Mouse (Mus musculus) skeletal muscle tissue, adult 2 months (tissue): ENCODE data around the gene Amotl1.
A peak's percentile ranks its signal among the peaks of the same experiment; 100 is the strongest.

ENCODE experiments used
- DNase-seq: peaks from one replicate; pipeline ENCODE4 v3.0.0-alpha.2; 2012; ENCODE audit warnings: low read depth, low spot score

Amotl1 gene

DNA sequence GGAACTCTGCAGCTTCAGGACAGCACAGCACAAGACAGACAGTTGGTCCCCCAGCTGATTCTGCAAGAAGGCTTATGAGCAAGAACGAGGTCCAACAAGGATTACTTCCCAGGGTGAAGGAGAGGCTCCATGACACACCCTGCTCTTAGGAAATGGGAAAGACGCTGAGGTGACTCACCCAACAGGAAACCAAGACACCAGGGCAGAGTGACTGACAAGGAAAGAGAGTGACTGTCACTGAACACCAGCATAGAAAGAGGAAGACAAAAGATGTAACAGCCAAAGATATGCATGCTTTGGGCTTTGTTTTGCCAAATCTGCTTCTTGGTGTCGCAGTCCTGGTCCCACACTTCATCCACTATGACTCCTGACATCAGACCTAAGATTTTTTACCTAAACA is 40.5 kb downstream of the Amotl1 start:
- no peak for DNase-seq

GRCm38 (mm10) chr9:14603475-14603874 is 41.4 kb downstream of the Amotl1 start:
- no peak for DNase-seq

DNA sequence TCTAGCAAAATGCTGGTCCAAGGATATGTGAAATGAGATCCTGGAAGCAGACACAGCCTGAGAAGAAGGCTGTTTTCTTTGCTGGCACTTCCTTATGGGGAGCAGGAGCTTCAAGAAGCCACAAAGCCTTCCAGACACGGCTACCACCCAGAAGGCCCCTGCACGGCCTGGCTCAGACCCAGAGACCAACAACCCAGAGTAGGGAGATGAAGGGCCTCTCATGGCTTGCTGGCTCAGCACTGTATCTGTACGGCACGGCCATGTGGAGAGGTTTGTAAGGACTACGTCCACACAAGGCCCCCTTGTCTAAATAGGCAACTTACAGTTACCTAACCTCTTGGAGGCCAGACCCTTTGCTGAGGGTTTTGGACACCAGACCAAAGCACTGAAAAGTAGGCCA is 45.1 kb downstream of the Amotl1 start:
- no peak for DNase-seq

DNA sequence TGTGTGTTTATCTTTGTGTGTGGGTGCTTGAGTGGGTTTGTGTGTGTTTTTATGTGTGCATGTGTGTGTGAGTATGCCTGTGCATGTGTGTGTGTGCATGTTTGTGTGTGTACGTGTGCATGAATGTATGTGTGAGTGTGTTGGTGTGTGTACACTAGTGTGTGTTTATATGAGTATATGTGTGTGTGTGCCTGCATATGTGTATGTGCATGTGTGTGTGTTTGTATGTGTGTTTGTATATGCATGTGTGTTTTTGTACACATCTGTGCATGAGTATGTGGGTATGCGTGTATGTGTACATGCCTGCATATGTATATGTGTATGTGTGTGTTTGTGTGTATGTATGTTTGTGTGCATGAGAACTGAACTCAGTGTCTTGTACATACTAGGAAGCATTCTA is 46.7 kb downstream of the Amotl1 start:
- DNase-seq: no peak

GRCm38 (mm10) chr9:14597429-14597828 is 47.4 kb downstream of the Amotl1 start:
- no peak for DNase-seq

- peak; percentile 84 for DNase-seq
Measured at GRCm38 (mm10) chr9:14596858-14597257, 48.0 kb downstream of the Amotl1 start.

GRCm38 (mm10) chr9:14596427-14596826 is 48.4 kb downstream of the Amotl1 start:
- DNase-seq: no peak

DNA sequence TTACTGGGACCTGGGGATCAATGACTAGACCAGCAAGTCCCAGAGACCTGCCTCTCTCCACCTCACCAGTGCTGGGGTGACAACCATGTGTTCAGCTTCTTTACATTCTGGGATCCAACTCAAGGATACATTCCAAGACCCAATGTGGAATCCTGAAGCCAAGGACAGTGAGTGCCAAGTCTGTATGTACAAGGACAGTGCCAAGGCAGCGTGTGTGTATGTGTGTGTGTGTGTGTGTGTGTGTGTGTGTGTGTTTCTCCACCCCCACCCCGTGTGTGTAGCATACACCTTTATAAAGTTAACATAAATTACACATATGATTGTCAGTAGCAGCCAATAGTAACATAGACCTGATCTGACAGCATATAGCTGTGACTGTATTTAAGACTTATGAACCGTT is 49.0 kb downstream of the Amotl1 start:
- DNase-seq: no peak

GRCm38 (mm10) chr9:14593880-14594279 is 51.0 kb downstream of the Amotl1 start:
- DNase-seq: no peak

GRCm38 (mm10) chr9:14590666-14591065 is 54.2 kb downstream of the Amotl1 start:
- no peak for DNase-seq

GRCm38 (mm10) chr9:14588690-14589089 is 56.2 kb downstream of the Amotl1 start:
- peak; percentile 67 for DNase-seq

- DNase-seq: no peak
Measured at GRCm38 (mm10) chr9:14585702-14586101, 59.2 kb downstream of the Amotl1 start.

- DNase-seq: no peak
Measured at GRCm38 (mm10) chr9:14578960-14579359, 65.9 kb downstream of the Amotl1 start.

DNA sequence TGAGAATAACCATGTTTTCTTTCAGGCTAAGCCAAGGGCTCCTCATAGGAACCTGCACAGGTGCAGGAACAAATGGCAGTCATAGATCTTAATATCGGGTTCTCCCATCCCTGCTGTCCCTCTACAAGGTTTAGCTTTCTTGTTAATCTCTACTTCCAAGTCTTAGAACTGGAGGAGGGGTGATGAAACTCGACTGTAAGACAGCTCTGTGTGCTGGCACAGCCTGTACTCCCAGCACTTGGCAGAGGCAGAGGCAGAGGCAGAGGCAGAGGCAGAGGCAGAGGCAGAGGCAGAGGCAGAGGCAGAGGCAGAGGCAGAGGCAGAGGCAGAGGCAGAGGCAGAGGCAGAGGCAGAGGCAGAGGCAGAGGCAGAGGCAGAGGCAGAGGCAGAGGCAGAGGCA is 68.5 kb downstream of the Amotl1 start:
- peak; percentile 62 for DNase-seq

GRCm38 (mm10) chr9:14574760-14575399 is 70.0 kb downstream of the Amotl1 start:
- peak; percentile 22 for DNase-seq

- DNase-seq: no peak
Measured at GRCm38 (mm10) chr9:14569175-14569975, 75.5 kb downstream of the Amotl1 start.

GRCm38 (mm10) chr9:14568487-14568886 is 76.4 kb downstream of the Amotl1 start:
- DNase-seq: no peak

DNA sequence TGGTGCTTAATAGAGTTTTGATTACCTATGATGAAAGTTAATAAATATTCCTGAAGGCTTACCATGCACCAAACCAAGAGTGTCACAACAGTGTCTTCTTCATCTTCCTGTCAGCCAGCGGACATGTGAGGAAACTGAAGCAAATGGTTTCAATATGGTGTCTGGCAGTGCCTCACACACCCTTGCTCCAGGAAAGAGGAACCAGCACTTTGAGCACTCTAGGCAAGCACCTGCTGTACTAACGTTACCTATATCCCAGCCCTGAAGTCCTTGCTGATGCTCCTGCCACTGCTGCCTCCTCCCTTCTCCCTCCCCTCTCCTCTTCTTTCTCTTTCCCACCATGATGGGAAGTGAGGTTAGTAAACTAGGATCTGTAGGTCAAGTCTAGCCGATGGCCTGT is 80.4 kb downstream of the Amotl1 start:
- DNase-seq: no peak

DNA sequence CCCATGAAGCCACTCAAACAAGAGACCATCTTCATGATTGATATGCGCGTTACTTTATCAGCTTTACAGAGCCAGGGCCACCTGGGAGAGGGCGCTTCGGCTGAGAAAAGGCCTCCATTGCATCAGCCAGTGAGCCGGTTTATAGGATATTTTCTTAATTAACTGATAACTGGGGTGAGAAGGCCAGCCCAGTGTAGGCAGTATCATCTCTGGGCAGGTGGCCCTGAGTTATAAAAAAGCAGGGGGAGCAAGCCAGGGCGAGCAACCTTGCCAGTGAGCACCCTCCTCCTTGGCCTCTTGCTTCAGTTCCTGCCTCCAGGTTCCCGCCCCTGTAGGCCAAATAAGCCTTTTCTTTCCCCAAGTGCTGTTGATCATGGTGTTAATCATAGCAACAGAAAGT is 81.5 kb downstream of the Amotl1 start:
- no peak for DNase-seq

DNA sequence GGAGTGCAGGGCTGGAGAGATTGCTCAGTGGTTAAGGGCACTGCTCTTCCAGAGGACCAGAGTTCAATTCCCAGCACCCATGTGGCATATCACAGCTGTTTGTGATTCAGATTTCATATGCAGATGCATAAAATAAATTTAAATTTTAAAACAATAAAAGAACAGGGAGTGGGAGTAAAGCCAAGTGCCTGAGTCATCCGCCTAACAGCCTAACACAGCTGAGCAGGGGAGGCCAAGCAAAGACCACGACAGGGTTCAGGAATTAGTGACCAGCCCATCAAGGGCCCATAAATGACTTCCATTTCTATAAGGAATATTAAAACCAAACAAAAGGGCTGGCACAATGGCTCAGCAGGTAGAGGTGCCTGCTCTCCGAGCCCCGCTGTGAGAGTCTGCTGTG is 84.3 kb downstream of the Amotl1 start:
- DNase-seq: no peak

DNA sequence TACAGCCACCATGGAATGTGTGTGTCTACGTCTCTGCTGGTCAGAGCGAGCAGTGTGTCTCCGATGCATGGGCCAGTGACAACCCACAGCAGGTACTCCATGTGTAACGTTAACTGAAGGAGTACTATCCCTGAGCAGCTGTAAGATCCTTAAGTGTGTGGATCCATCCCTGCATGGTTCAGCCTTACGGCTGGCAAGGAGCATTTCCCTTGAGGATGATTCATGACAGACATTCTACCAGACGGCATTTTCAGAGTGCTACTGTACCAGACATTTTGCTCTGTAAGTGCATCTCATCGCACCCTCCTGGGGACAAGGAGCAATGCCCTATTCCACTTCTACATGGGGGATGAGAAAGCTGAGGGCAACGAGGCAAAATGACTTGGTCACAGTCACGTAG is 84.9 kb downstream of the Amotl1 start:
- no peak for DNase-seq

DNA sequence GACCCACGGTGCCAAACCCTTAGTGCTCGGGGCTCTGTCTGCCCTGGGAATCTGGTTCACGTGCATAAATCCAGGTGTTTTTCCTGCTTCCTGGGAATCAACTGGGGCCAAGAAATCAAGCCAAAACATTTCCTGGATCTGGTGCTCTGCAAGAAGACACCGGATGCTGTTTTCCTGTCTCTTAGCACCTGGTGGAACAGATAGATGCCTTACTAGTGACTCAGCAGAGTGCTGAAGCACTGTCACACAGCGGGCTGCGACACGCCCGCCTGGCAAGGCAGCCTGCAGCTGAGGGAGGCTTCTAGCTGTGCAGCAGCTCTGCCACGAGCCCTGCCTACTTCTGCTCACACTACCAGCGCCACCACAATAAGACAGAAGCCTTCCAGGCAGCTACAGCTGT is 85.4 kb downstream of the Amotl1 start:
- DNase-seq: no peak

DNA sequence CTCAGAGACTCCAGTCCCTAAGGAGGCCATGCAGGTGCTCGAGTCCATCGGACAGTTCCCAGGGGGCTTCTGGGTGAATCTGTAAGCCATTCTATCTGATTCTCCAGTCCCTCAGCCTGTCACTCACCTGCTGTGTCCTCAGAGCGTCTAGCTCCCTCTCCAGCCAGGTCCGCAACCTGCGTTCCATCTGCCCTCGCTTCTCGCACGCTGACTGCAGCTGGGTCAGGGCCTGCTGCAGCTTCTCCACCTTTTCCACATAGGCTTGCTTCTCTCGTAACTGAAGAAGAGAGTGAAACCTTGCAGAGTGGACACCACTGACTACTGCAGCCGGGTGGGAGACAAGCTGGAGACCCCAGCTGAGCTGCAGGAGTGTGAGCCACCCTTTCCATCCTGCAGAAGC is 86.5 kb downstream of the Amotl1 start:
- DNase-seq: no peak
